Mouse (Mus musculus) stomach, embryonic 15.5 days (tissue): ENCODE measurements around the gene Dnajb12. TPM values are rescaled to one million over a fixed set of nuclear protein-coding genes. Genes with fewer than 3 reads are reported as not detected.
A peak's percentile ranks its signal among the peaks of the same experiment; 100 is the strongest.

Experiments used
- ATAC-seq: fragments of 200-750 bp; cut with Nextera tagmentation; 2 replicates; pipeline ENCODE4 v1.8.0; 2017; ENCODE audit warnings: low read depth, moderate number of reproducible peaks, moderate TSS enrichment; ENCODE audit not compliant: insufficient read depth, low FRiP score
- H3K27ac ChIP-seq: fragments of 300-500 bp; sonication (generic); 2 replicates; pipeline ENCODE4 v1.5.1; 2015; ENCODE audit warnings: mild to moderate bottlenecking, inconsistent platforms
- H3K27me3 ChIP-seq: fragments of 300-500 bp; sonication (generic); replicated peaks from 2 replicates; pipeline ENCODE4 v1.6.1; 2015; ENCODE audit warnings: inconsistent platforms
- H3K36me3 ChIP-seq: fragments of 300-500 bp; sonication (generic); 2 replicates; pipeline ENCODE4 v1.6.1; 2015; ENCODE audit warnings: inconsistent platforms
- H3K4me1 ChIP-seq: fragments of 300-500 bp; sonication (generic); 2 replicates; pipeline ENCODE4 v1.6.1; 2015; ENCODE audit warnings: inconsistent platforms
- H3K4me2 ChIP-seq: fragments of 300-500 bp; sonication (generic); 2 replicates; pipeline ENCODE4 v1.6.1; 2015; ENCODE audit warnings: mild to moderate bottlenecking, inconsistent platforms
- H3K4me3 ChIP-seq: fragments of 300-500 bp; sonication (generic); replicated peaks from 2 replicates; pipeline ENCODE4 v1.5.1; 2015; ENCODE audit warnings: inconsistent platforms
- H3K9ac ChIP-seq: fragments of 300-500 bp; sonication (generic); 2 replicates; pipeline ENCODE4 v1.6.1; 2015; ENCODE audit warnings: inconsistent platforms
- H3K9me3 ChIP-seq: fragments of 300-500 bp; sonication (generic); 2 replicates; pipeline ENCODE4 v1.6.1; 2016; ENCODE audit warnings: inconsistent platforms
- WGBS: fragments of 180-500 bp; shearing (Covaris S2); methylation state at CpG from one replicate; pipeline ENCODE4 v1.1.7; 2015; 5-methylcytosine and 5-hydroxymethylcytosine counted together
- polyA plus RNA-seq: library from polyadenylated mRNA; unstranded; fragments of >200 nt; fragmentation: Nextera tagmentation; extraction: Ambion mirVana; gene quantifications from 2 replicates; pipeline ENCODE4 v1.2.1, GENCODE M21; 2015

Dnajb12 gene
- polyA plus RNA-seq, 1 experiment from 2014 or later = 20.6 TPM

GRCm38 (mm10) chr10:59929205-59929604, 49.8 kb downstream of the Dnajb12 start:
- Histone ChIP-seq H3K4me1 (peaks cover 10% of the 10 kb centered on the region), H3K9me3 (no peaks in the 10 kb centered on the region), H3K4me2 (no peak overlapping the region), H3K27me3 (no peaks in the 10 kb centered on the region), H3K36me3 (no peaks in the 10 kb centered on the region), H3K27ac (no peak overlapping the region), H3K4me3 (no peak overlapping the region), H3K9ac (no peak overlapping the region)
- 84% methylated on average over 7 of the region's 7 CpGs for WGBS
- ATAC-seq = no peak

- Histone ChIP-seq H3K9me3 (no peaks in the 10 kb centered on the region), H3K27me3 (no peaks in the 10 kb centered on the region), H3K9ac (no peak overlapping the region), H3K36me3 (no peaks in the 10 kb centered on the region), H3K4me3 (no peak overlapping the region), H3K27ac (no peak overlapping the region), H3K4me1 (peaks cover 6% of the 10 kb centered on the region; the same call in 1 of the 2 replicates), H3K4me2 (peak overlapping the region; percentile 5; the same call in 1 of the 2 replicates)
- ATAC-seq = peak; percentile 40; the same call in 1 of the 2 replicates
- WGBS = 30% methylated on average over 10 of the region's 10 CpGs
These were observed 51.6 kb downstream of the Dnajb12 start for GRCm38 (mm10) chr10:59930996-59931395.

GRCm38 (mm10) chr10:59932521-59932920, 53.2 kb downstream of the Dnajb12 start:
- Histone ChIP-seq H3K4me1 (peaks cover 13% of the 10 kb centered on the region; the same call in 1 of the 2 replicates), H3K27me3 (no peaks in the 10 kb centered on the region), H3K4me2 (no peak overlapping the region), H3K36me3 (no peaks in the 10 kb centered on the region), H3K9me3 (no peaks in the 10 kb centered on the region), H3K9ac (no peak overlapping the region), H3K4me3 (no peak overlapping the region), H3K27ac (no peak overlapping the region)
- WGBS = 74% methylated on average over 6 of the region's 6 CpGs
- no peak for ATAC-seq

GRCm38 (mm10) chr10:59934039-59934438, 54.7 kb downstream of the Dnajb12 start:
- Histone ChIP-seq H3K27ac (no peak overlapping the region), H3K4me1 (peaks cover 13% of the 10 kb centered on the region; the same call in 1 of the 2 replicates), H3K9ac (no peak overlapping the region), H3K4me3 (no peak overlapping the region), H3K36me3 (no peaks in the 10 kb centered on the region), H3K4me2 (no peak overlapping the region), H3K27me3 (no peaks in the 10 kb centered on the region), H3K9me3 (no peaks in the 10 kb centered on the region)
- WGBS = 50% methylated on average over 3 of the region's 3 CpGs
- no peak for ATAC-seq

- Histone ChIP-seq H3K36me3 (no peaks in the 10 kb centered on the region), H3K4me3 (no peak overlapping the region), H3K4me1 (peaks cover 13% of the 10 kb centered on the region; the same call in 1 of the 2 replicates), H3K27ac (no peak overlapping the region; the same call in 1 of the 2 replicates), H3K27me3 (no peaks in the 10 kb centered on the region), H3K9me3 (no peaks in the 10 kb centered on the region), H3K4me2 (no peak overlapping the region), H3K9ac (no peak overlapping the region)
- WGBS = 52% methylated on average over 8 of the region's 8 CpGs
- peak; percentile 23; the same call in 1 of the 2 replicates for ATAC-seq
These were observed 56.9 kb downstream of the Dnajb12 start for GRCm38 (mm10) chr10:59936058-59936856.

- no peaks in the 10 kb centered on the region for H3K9me3 ChIP-seq
- no peaks in the 10 kb centered on the region for H3K36me3 ChIP-seq
- H3K4me2 ChIP-seq = no peak overlapping the region
- no peaks in the 10 kb centered on the region for H3K27me3 ChIP-seq
- H3K4me3 ChIP-seq = no peak overlapping the region
- H3K27ac ChIP-seq = no peak overlapping the region
- ATAC-seq = no peak
- H3K4me1 ChIP-seq = peaks cover 27% of the 10 kb centered on the region
- 77% methylated on average over 5 of the region's 5 CpGs for WGBS
- no peak overlapping the region for H3K9ac ChIP-seq
These were observed 59.3 kb downstream of the Dnajb12 start for GRCm38 (mm10) chr10:59938662-59939061.

- no peak overlapping the region for H3K4me3 ChIP-seq
- H3K27me3 ChIP-seq = no peaks in the 10 kb centered on the region
- no peaks in the 10 kb centered on the region for H3K36me3 ChIP-seq
- no peak for ATAC-seq
- H3K4me2 ChIP-seq = no peak overlapping the region
- H3K4me1 ChIP-seq = peaks cover 30% of the 10 kb centered on the region
- H3K9ac ChIP-seq = no peak overlapping the region
- no peaks in the 10 kb centered on the region for H3K9me3 ChIP-seq
- WGBS = 71% methylated on average over 1 of the region's 1 CpGs
- no peak overlapping the region for H3K27ac ChIP-seq
These were observed 59.7 kb downstream of the Dnajb12 start for GRCm38 (mm10) chr10:59939081-59939480.

GRCm38 (mm10) chr10:59942281-59942846, 63.0 kb downstream of the Dnajb12 start:
- H3K27ac ChIP-seq = peak overlapping the region; percentile 62; the same call in 1 of the 2 replicates
- no peak overlapping the region for H3K9ac ChIP-seq
- H3K36me3 ChIP-seq = no peaks in the 10 kb centered on the region
- no peak for ATAC-seq
- H3K4me3 ChIP-seq = peak overlapping the region; percentile 15
- no peaks in the 10 kb centered on the region for H3K27me3 ChIP-seq
- H3K9me3 ChIP-seq = no peaks in the 10 kb centered on the region
- H3K4me1 ChIP-seq = peaks cover 18% of the 10 kb centered on the region
- H3K4me2 ChIP-seq = peak overlapping the region; percentile 57
- WGBS = 36% methylated on average over 21 of the region's 21 CpGs

- ATAC-seq = peak; percentile 51
- Histone ChIP-seq H3K36me3 (no peaks in the 10 kb centered on the region), H3K27me3 (no peaks in the 10 kb centered on the region), H3K4me2 (peak overlapping the region; percentile 57), H3K4me3 (peak overlapping the region; percentile 15), H3K9me3 (no peaks in the 10 kb centered on the region), H3K27ac (peak overlapping the region; percentile 62), H3K9ac (no peak overlapping the region), H3K4me1 (peaks cover 18% of the 10 kb centered on the region)
- 2% methylated on average over 16 of the region's 16 CpGs for WGBS
These were observed 63.6 kb downstream of the Dnajb12 start for GRCm38 (mm10) chr10:59942847-59943420.

GRCm38 (mm10) chr10:59943421-59943989, 64.1 kb downstream of the Dnajb12 start:
- Histone ChIP-seq H3K9ac (no peak overlapping the region), H3K27me3 (no peaks in the 10 kb centered on the region), H3K9me3 (no peaks in the 10 kb centered on the region), H3K27ac (peak overlapping the region; percentile 62), H3K4me3 (peak overlapping the region; percentile 15), H3K36me3 (no peaks in the 10 kb centered on the region), H3K4me2 (peak overlapping the region; percentile 57), H3K4me1 (peaks cover 18% of the 10 kb centered on the region)
- 29% methylated on average over 13 of the region's 13 CpGs for WGBS
- peak; percentile 79 for ATAC-seq

- Histone ChIP-seq H3K4me3 (no peak overlapping the region), H3K9ac (no peak overlapping the region), H3K9me3 (no peaks in the 10 kb centered on the region), H3K27ac (no peak overlapping the region), H3K4me1 (peaks cover 30% of the 10 kb centered on the region), H3K27me3 (no peaks in the 10 kb centered on the region), H3K36me3 (no peaks in the 10 kb centered on the region), H3K4me2 (no peak overlapping the region)
- 96% methylated on average over 3 of the region's 3 CpGs for WGBS
- no peak for ATAC-seq
These were observed 66.1 kb downstream of the Dnajb12 start for GRCm38 (mm10) chr10:59945416-59945815.

GRCm38 (mm10) chr10:59946362-59946761, 67.0 kb downstream of the Dnajb12 start:
- Histone ChIP-seq H3K4me1 (peaks cover 30% of the 10 kb centered on the region), H3K4me3 (no peak overlapping the region), H3K36me3 (no peaks in the 10 kb centered on the region), H3K4me2 (no peak overlapping the region), H3K9me3 (no peaks in the 10 kb centered on the region), H3K27me3 (no peaks in the 10 kb centered on the region), H3K9ac (no peak overlapping the region), H3K27ac (no peak overlapping the region)
- no peak for ATAC-seq
- WGBS = 88% methylated on average over 5 of the region's 5 CpGs
